Mouse (Mus musculus): ENCODE measurements around the gene Eya2.

GRCm38 (mm10) chr2:165688896-165689295, 94.1 kb downstream of the Eya2 start:
- TF ChIP-seq POLR2A (IDR thresholded peaks at IDR 0.05; ENCODE audit: low read depth, low read length) (no peak), CTCF (IDR thresholded peaks at IDR 0.05; ENCODE audit: extremely low read depth, insufficient read depth, insufficient read length, insufficient replicate concordance) (no peak)
